Mouse (Mus musculus) E14TG2a.4 (cell line): ENCODE measurements around the gene Tll2.

Experiments
- CTCF ChIP-seq: conservative IDR thresholded peaks from 2 replicates; pipeline ENCODE4 v1.5.1; 2014; ENCODE audit warnings: low read length
- POU5F1 ChIP-seq: IDR thresholded peaks from 2 replicates; pipeline ENCODE4 v1.6.1; 2014; ENCODE audit warnings: low read length, borderline replicate concordance

DNA sequence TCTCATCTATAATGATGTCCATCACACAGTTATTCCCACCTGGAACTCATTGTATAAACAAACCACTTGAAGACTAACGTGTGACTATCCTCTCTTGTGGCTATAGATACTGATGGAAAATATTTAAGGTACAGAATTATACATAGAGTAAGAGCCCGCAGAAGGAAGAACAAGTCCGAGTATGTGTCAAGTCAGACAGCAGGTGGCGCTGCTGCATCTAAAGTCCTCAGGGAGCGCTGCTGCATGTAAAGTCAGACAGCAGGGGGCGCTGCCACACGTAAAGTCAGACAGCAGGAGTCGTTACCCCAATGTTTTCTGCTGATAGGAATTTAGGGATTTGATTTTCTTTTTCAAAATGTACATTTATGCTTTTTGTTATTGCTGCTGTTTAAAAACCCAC is 135.1 kb downstream of the Tll2 start:
- TF ChIP-seq CTCF: peak; percentile 91
- TF ChIP-seq POU5F1: no peak
